Mouse (Mus musculus) C2C12 (cell line): ENCODE results near the gene Ezr. TPM values are rescaled to one million over a fixed set of nuclear protein-coding genes. Genes with fewer than 3 reads are reported as not detected.

Experiments used
- H3K27me3 ChIP-seq: one replicate; pipeline ENCODE4 v1.6.1; 2011; ENCODE audit not compliant: control insufficient read depth, insufficient read depth, insufficient read length
- H3K36me3 ChIP-seq: one replicate; pipeline ENCODE4 v1.6.1; 2011; ENCODE audit not compliant: control insufficient read depth, insufficient read depth
- H3K4me3 ChIP-seq: one replicate; pipeline ENCODE4 v1.5.1; 2011; ENCODE audit warnings: mild to moderate bottlenecking, control low read depth; ENCODE audit not compliant: poor library complexity, insufficient read depth, severe bottlenecking
- H3K79me2 ChIP-seq: one replicate; pipeline ENCODE4 v1.6.1; 2011; ENCODE audit not compliant: control insufficient read depth, insufficient read depth
- H3K79me3 ChIP-seq: one replicate; pipeline ENCODE4 v1.6.1; 2011; ENCODE audit warnings: low read depth, control low read depth
- H3ac ChIP-seq: one replicate; pipeline ENCODE3; 2011; ENCODE audit warnings: low read depth; ENCODE audit not compliant: control insufficient read depth, insufficient read length
- CEBPB ChIP-seq: IDR thresholded peaks from one replicate; pipeline ENCODE4 v1.6.1; 2011; ENCODE audit warnings: low read depth, mild to moderate bottlenecking, control low read depth, moderate library complexity
- CTCF ChIP-seq: IDR thresholded peaks from one replicate; pipeline ENCODE4 v1.5.1; 2011; ENCODE audit not compliant: control insufficient read depth, insufficient read depth, insufficient read length
- FOSL1 ChIP-seq: IDR thresholded peaks from one replicate; pipeline ENCODE4 v1.8.0; 2011; ENCODE audit warnings: mild to moderate bottlenecking, low read length; ENCODE audit not compliant: poor library complexity, insufficient read depth, severe bottlenecking
- MAX ChIP-seq: IDR thresholded peaks from one replicate; pipeline ENCODE4 v1.6.1; 2011; ENCODE audit warnings: mild to moderate bottlenecking, control low read depth
- MYOD1 ChIP-seq: IDR thresholded peaks from one replicate; pipeline ENCODE4 v1.6.1; 2011; ENCODE audit warnings: low read depth; ENCODE audit not compliant: control insufficient read depth, insufficient read length
- MYOG ChIP-seq: IDR thresholded peaks from one replicate; pipeline ENCODE4 v1.6.1; 2011; ENCODE audit not compliant: control insufficient read depth, insufficient read length; ENCODE audit errors: extremely low read depth
- USF1 ChIP-seq: IDR thresholded peaks from one replicate; pipeline ENCODE4 v1.6.1; 2011; ENCODE audit warnings: low read depth, mild to moderate bottlenecking, control low read depth, moderate library complexity
- polyA plus RNA-seq: library from polyadenylated mRNA; unstranded; fragments of >200 nt; fragmentation: generic; extraction: Trizol; gene quantifications from one replicate; pipeline ENCODE4 v1.2.1, GENCODE M21; 2012; ENCODE audit warnings: missing spikeins

Ezr gene
- polyA plus RNA-seq, 1 experiment, result 78.7 TPM

GRCm38 (mm10) chr17:6778771-6779509 is 3.6 kb downstream of the Ezr start:
- H3K36me3 ChIP-seq, result peaks cover 16% of the 10 kb centered on the region
- H3ac ChIP-seq, result peak overlapping the region; percentile 49
- no peaks in the 10 kb centered on the region for H3K27me3 ChIP-seq
- H3K79me3 ChIP-seq, result peaks cover 80% of the 10 kb centered on the region
- TF ChIP-seq MYOG (no peak), FOSL1 (no peak), CTCF (no peak), MAX (no peak), USF1 (no peak)
- peak overlapping the region; percentile 26 for H3K4me3 ChIP-seq
- H3K79me2 ChIP-seq, result peaks cover 87% of the 10 kb centered on the region

- Histone ChIP-seq H3ac (peak overlapping the region; percentile 44), H3K79me2 (peaks cover 94% of the 10 kb centered on the region), H3K79me3 (peaks cover 85% of the 10 kb centered on the region), H3K4me3 (peak overlapping the region; percentile 26), H3K36me3 (peaks cover 17% of the 10 kb centered on the region), H3K27me3 (no peaks in the 10 kb centered on the region)
- TF ChIP-seq CEBPB, result no peak
- TF ChIP-seq MYOG, result no peak
- no peak for TF ChIP-seq MAX
- no peak for TF ChIP-seq CTCF
- TF ChIP-seq USF1, result no peak
Observed at GRCm38 (mm10) chr17:6778332-6778683, 4.3 kb downstream of the Ezr start.

DNA sequence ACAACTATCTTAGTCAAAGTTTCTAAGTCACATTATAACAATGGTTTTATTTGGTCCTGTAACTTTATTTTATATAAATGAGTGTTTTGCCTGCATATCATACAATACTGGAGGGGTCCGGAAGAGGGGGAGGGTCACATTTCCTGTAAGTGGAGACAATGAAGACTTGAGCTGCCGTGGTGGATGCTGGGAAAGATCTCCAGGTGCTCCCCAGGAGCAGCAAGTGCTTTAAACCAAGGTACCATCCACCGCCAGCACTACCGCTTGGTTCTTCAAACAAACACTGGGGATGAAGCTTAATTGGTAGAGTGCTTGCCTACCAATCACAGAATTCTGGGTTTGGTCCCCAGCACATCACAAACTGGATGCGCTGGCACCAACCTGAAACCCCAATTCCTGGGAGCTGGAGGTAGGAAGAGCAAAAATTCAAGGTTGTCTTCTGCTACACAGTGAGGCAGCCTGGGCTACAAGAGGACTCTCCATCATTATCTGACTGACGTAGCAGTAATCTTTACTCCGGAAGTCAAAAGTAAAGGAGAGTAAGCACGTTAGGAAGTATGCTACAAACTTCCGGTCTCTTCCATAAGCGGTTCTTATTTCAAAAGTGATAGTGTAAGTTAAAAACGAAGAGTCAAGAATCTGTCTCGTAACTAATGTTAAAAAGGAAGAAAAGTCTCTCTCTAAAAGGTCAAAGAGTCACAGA is 4.8 kb downstream of the Ezr start:
- Histone ChIP-seq H3K27me3 (no peaks in the 10 kb centered on the region), H3K36me3 (peaks cover 17% of the 10 kb centered on the region), H3K79me2 (peaks cover 99% of the 10 kb centered on the region), H3K4me3 (no peak overlapping the region), H3ac (no peak overlapping the region), H3K79me3 (peaks cover 89% of the 10 kb centered on the region)
- no peak for TF ChIP-seq MAX
- TF ChIP-seq CEBPB, result no peak
- no peak for TF ChIP-seq MYOG
- TF ChIP-seq FOSL1, result no peak
- TF ChIP-seq CTCF, result no peak
- TF ChIP-seq USF1, result no peak
- no peak for TF ChIP-seq MYOD1

DNA sequence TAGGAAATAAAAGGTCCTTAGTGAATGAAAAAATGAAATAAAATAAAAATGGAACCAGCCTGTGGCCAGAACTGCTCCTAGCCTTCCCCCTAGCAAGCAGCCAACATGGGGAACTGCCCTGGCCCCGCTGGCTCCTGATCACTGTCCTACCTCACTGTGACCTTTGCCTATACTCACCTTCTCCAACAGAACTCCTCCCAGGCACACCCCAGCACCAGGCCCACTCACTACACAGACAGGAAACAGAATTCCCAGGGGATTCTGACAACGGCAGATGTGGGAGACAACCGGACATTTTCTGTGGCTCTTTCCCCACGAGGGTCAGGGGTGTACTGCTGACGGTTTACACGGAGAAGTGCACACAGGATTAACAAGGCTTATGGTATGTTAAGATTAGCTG is 5.5 kb downstream of the Ezr start:
- Histone ChIP-seq H3K79me3 (peaks cover 91% of the 10 kb centered on the region), H3K4me3 (no peak overlapping the region), H3K27me3 (no peaks in the 10 kb centered on the region), H3ac (no peak overlapping the region), H3K79me2 (peaks cover 100% of the 10 kb centered on the region), H3K36me3 (peaks cover 17% of the 10 kb centered on the region)
- TF ChIP-seq CTCF (no peak), MYOG (no peak), MYOD1 (no peak), MAX (no peak), FOSL1 (no peak), CEBPB (no peak), USF1 (no peak)

DNA sequence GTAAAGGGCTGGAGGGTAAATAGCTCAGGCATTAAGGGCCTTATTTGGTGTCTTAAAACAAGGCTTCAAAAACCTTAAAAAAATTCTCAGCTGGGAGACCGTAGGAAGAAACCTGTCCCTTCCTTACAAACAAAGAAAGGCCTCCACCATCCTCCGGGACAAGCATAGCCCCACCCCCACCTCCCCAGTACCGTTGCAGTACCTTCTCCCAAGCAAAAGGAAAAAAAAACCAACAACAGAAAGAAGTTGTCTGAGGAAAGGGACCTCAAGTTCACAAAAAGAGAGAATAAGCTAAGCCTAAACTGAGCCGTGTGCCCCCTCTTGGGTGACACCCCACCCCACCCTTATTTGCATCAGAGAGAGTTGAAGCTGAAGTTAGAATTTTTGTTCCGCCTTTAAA is 6.0 kb downstream of the Ezr start:
- Histone ChIP-seq H3K79me2 (peaks cover 100% of the 10 kb centered on the region), H3K79me3 (peaks cover 91% of the 10 kb centered on the region), H3K27me3 (no peaks in the 10 kb centered on the region), H3K36me3 (peaks cover 18% of the 10 kb centered on the region), H3K4me3 (no peak overlapping the region), H3ac (no peak overlapping the region)
- TF ChIP-seq MAX (no peak), CEBPB (no peak), MYOD1 (no peak), USF1 (no peak), MYOG (no peak), FOSL1 (no peak), CTCF (no peak)

DNA sequence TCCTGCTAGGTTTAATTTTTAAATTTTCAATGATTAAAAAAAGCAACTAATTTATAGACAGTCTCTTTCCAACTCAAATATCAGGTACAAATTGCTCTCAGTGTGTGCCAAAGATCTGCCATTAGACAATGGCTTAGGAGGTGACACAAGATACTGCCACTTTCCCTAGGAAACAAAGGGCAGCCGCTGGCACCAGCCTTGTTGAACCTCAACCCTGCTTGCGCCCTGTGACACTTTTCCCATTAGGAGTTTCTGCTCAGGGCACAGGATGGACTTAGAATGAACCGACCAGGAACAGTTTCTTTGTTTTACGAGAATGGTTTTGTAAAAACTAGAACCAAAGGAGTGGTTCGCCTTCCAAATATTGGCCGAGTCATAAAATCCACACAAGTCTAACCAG is 6.5 kb downstream of the Ezr start:
- Histone ChIP-seq H3K79me2 (peaks cover 100% of the 10 kb centered on the region), H3K79me3 (peaks cover 91% of the 10 kb centered on the region), H3K4me3 (no peak overlapping the region), H3K36me3 (peaks cover 22% of the 10 kb centered on the region), H3K27me3 (no peaks in the 10 kb centered on the region), H3ac (no peak overlapping the region)
- TF ChIP-seq MAX (no peak), USF1 (no peak), CEBPB (no peak)
